Mouse (Mus musculus): ENCODE measurements around the gene D16Ertd472e. TPM values are rescaled to one million over a fixed set of nuclear protein-coding genes. Genes with fewer than 3 reads are reported as not detected.

Gene D16Ertd472e
- polyA plus RNA-seq, 1 experiment from 2014 or later = 8.9 TPM

- Histone ChIP-seq H3K9me3 (replicated peaks) (no peaks in the 10 kb centered on the region), H3K27me3 (replicated peaks) (no peaks in the 10 kb centered on the region), H3K9ac (no peak overlapping the region), H3K4me3 (no peak overlapping the region), H3K36me3 (no peaks in the 10 kb centered on the region; the same call in 1 of the 2 replicates), H3K27ac (ENCODE audit: poor library complexity, severe bottlenecking) (0 out of 2 replicates have a peak overlapping the region, but pooled peaks have one; percentile 64), H3K4me2 (no peak overlapping the region), H3K4me1 (replicated peaks) (0 out of 2 replicates have a peak, but pooled peaks cover 15% of the 10 kb centered on the region)
- no peak for ATAC-seq (ENCODE audit: insufficient number of reproducible peaks, low FRiP score)
- 73% methylated on average over 13 of the region's 13 CpGs for WGBS
Observed at GRCm38 (mm10) chr16:78564110-78564821, 12.2 kb downstream of the D16Ertd472e start.

GRCm38 (mm10) chr16:78563093-78563971 lies 13.2 kb downstream of the D16Ertd472e start:
- peak overlapping the region; percentile 64 for H3K27ac ChIP-seq (ENCODE audit: poor library complexity, severe bottlenecking)
- H3K36me3 ChIP-seq = no peaks in the 10 kb centered on the region; the same call in 1 of the 2 replicates
- peak; percentile 72 for ATAC-seq (ENCODE audit: insufficient number of reproducible peaks, low FRiP score)
- H3K9ac ChIP-seq = no peak overlapping the region
- peak overlapping the region; percentile 17; the same call in 1 of the 2 replicates for H3K4me2 ChIP-seq
- no peaks in the 10 kb centered on the region for H3K27me3 ChIP-seq (replicated peaks)
- H3K4me3 ChIP-seq = no peak overlapping the region
- H3K9me3 ChIP-seq (replicated peaks) = no peaks in the 10 kb centered on the region
- WGBS = 64% methylated on average over 15 of the region's 15 CpGs
- H3K4me1 ChIP-seq (replicated peaks) = 0 out of 2 replicates have a peak, but pooled peaks cover 15% of the 10 kb centered on the region

DNA sequence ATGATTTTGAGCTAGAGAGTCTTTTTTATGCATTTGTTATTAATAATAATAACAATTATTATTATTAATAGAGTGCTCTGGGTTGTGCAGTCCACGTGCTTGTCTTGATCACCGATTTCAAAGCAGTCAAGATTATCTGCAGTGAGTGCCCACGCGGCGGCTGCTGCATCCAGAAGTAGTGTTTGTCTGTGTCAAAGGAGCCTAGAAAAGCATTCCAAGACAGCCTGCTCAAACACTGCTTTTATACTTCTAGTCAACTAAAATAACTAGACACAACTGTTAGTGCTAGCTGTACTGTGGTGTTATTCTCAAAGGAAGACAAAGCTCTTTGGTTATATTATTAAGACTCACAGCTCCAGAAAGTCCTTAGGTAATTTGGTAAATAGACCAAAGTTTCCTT lies 15.9 kb downstream of the D16Ertd472e start:
- WGBS = 70% methylated on average over 5 of the region's 5 CpGs
- peaks cover 6% of the 10 kb centered on the region; the same call in 1 of the 2 replicates for H3K36me3 ChIP-seq
- H3K27ac ChIP-seq (ENCODE audit: poor library complexity, severe bottlenecking) = no peak overlapping the region

DNA sequence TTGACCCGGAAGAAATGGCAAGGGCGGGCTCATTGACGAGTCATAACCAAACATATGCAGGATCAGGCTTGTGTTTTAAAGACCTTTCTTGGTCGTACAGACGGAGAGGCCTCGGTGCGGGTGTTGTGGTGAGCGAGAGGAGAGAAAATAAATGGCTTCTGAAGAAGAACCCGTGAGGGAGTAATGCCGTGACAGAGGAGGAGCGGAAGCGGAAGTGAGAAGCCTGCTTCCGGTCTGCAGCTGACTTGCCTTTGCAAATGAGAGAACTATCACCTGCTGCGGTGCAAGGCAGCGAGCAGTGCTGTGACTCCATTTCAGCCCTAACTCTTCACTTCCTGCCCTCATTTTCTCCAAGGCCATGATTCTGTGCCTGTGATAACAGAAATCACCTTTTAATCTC lies 16.4 kb downstream of the D16Ertd472e start:
- H3K4me3 ChIP-seq = no peak overlapping the region
- no peak overlapping the region for H3K27ac ChIP-seq (ENCODE audit: poor library complexity, severe bottlenecking)
- WGBS = 88% methylated on average over 15 of the region's 15 CpGs
- no peak for ATAC-seq (ENCODE audit: insufficient number of reproducible peaks, low FRiP score)
- H3K9ac ChIP-seq = no peak overlapping the region
- H3K9me3 ChIP-seq (replicated peaks) = no peaks in the 10 kb centered on the region
- peaks cover 6% of the 10 kb centered on the region; the same call in 1 of the 2 replicates for H3K36me3 ChIP-seq
- 0 out of 2 replicates have a peak, but pooled peaks cover 15% of the 10 kb centered on the region for H3K4me1 ChIP-seq (replicated peaks)
- H3K4me2 ChIP-seq = no peak overlapping the region
- no peaks in the 10 kb centered on the region for H3K27me3 ChIP-seq (replicated peaks)

More for the DNA sequence above, 15.9 kb downstream of the D16Ertd472e start:
- H3K4me3 ChIP-seq = no peak overlapping the region
- ATAC-seq (ENCODE audit: insufficient number of reproducible peaks, low FRiP score) = no peak
- no peaks in the 10 kb centered on the region for H3K9me3 ChIP-seq (replicated peaks)
- 0 out of 2 replicates have a peak, but pooled peaks cover 15% of the 10 kb centered on the region for H3K4me1 ChIP-seq (replicated peaks)
- no peak overlapping the region for H3K9ac ChIP-seq
- H3K4me2 ChIP-seq = no peak overlapping the region
- no peaks in the 10 kb centered on the region for H3K27me3 ChIP-seq (replicated peaks)

DNA sequence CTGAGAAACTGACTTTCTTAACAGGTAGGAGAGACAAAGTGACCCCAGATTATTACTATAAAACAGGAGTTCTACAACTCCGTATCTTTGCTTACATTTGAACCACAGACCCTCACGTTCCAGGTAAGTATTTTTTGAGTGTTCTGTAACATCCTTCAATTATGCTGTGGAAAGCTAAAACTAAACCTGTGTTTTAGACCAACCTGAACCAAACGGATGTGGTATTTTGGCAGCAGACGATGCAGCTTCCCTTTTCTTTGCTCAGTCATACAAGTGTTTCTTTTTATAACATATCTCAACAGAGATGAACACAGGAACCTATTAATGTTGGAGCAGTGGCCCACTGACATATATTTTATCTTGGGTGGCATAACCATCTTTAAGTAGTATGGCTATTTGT lies 18.9 kb downstream of the D16Ertd472e start:
- no peaks in the 10 kb centered on the region for H3K4me1 ChIP-seq (replicated peaks)
- H3K4me2 ChIP-seq = no peak overlapping the region
- 85% methylated on average over 4 of the region's 4 CpGs for WGBS
- no peak overlapping the region for H3K27ac ChIP-seq (ENCODE audit: poor library complexity, severe bottlenecking)
- ATAC-seq (ENCODE audit: insufficient number of reproducible peaks, low FRiP score) = no peak
- H3K9me3 ChIP-seq (replicated peaks) = no peaks in the 10 kb centered on the region
- H3K27me3 ChIP-seq (replicated peaks) = no peaks in the 10 kb centered on the region
- no peak overlapping the region for H3K4me3 ChIP-seq
- H3K9ac ChIP-seq = no peak overlapping the region
- H3K36me3 ChIP-seq = peaks cover 6% of the 10 kb centered on the region; the same call in 1 of the 2 replicates

DNA sequence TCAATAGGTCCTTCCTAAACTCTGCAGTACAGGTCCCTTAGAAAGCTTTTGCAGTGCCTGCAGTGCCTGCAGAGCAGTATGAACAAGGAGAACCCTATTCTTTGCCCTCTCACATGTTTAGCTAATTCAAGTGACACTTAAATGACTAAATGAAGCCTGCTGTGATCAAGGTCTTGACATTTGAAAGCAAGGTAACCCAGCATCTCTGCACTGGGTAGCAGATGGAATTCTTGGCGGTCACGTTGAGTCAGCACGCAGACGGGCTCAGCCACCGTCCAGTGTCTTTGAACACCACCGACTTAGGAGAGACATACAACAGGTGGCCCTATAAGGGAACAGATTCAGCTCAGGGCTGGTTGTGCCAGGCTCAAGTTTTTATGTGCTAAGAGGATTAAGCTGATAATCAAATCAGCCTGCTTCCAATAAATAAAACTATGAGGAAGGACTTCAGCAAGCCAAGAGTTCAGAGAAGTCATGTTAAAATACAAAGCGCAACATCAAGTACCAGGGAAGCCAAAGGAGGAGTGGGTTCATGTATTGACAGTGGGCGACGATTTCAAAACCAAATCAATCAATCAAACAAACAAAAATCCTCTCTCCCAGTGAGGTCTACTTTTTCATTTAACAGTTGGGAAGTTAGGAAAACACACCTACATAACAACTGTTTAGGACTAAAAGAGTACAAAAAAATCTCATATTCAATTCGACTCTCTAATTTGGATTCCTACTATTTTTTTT lies 21.4 kb downstream of the D16Ertd472e start:
- H3K27ac ChIP-seq (ENCODE audit: poor library complexity, severe bottlenecking) = no peak overlapping the region
- whole genome bisulfite sequencing = 83% methylated on average over 10 of the region's 10 CpGs
- no peaks in the 10 kb centered on the region for H3K27me3 ChIP-seq (replicated peaks)
- H3K9ac ChIP-seq = no peak overlapping the region
- H3K4me2 ChIP-seq = no peak overlapping the region
- H3K36me3 ChIP-seq = peaks cover 6% of the 10 kb centered on the region; the same call in 1 of the 2 replicates
- ATAC-seq (ENCODE audit: insufficient number of reproducible peaks, low FRiP score) = no peak
- no peaks in the 10 kb centered on the region for H3K4me1 ChIP-seq (replicated peaks)
- no peak overlapping the region for H3K4me3 ChIP-seq
- no peaks in the 10 kb centered on the region for H3K9me3 ChIP-seq (replicated peaks)

GRCm38 (mm10) chr16:78547367-78547766 lies 29.1 kb downstream of the D16Ertd472e start:
- no peaks in the 10 kb centered on the region for H3K4me1 ChIP-seq (replicated peaks)
- H3K9ac ChIP-seq = no peak overlapping the region
- no peak overlapping the region for H3K4me2 ChIP-seq
- no peak overlapping the region for H3K27ac ChIP-seq (ENCODE audit: poor library complexity, severe bottlenecking)
- WGBS = 88% methylated on average over 10 of the region's 10 CpGs
- peaks cover 23% of the 10 kb centered on the region for H3K36me3 ChIP-seq
- no peak overlapping the region for H3K4me3 ChIP-seq
- no peak for ATAC-seq (ENCODE audit: insufficient number of reproducible peaks, low FRiP score)
- no peaks in the 10 kb centered on the region for H3K27me3 ChIP-seq (replicated peaks)
- H3K9me3 ChIP-seq (replicated peaks) = no peaks in the 10 kb centered on the region

DNA sequence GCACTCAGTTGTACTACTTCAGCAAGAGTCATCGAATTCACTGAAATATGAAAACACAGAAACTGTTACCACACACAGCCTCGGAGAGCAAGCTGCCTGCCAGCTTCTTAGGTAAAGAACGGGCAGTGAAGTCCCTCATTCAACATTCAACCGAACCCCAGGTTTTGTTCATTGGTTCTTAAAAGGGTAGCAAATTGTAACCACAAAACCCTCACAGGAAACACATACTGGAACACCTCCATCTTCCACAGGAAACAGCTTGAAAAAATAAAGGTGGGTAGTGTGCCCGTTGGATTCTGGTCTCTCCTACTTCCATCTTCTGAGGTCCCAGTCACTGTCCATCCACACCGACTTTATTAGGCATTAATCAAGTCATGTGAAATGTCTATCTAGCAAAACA lies 30.0 kb downstream of the D16Ertd472e start:
- H3K4me3 ChIP-seq = no peak overlapping the region
- no peak for ATAC-seq (ENCODE audit: insufficient number of reproducible peaks, low FRiP score)
- H3K9ac ChIP-seq = no peak overlapping the region
- no peak overlapping the region for H3K4me2 ChIP-seq
- H3K4me1 ChIP-seq (replicated peaks) = no peaks in the 10 kb centered on the region
- 88% methylated on average over 6 of the region's 6 CpGs for WGBS
- no peaks in the 10 kb centered on the region for H3K9me3 ChIP-seq (replicated peaks)
- no peak overlapping the region for H3K27ac ChIP-seq (ENCODE audit: poor library complexity, severe bottlenecking)
- peaks cover 23% of the 10 kb centered on the region for H3K36me3 ChIP-seq
- H3K27me3 ChIP-seq (replicated peaks) = no peaks in the 10 kb centered on the region

DNA sequence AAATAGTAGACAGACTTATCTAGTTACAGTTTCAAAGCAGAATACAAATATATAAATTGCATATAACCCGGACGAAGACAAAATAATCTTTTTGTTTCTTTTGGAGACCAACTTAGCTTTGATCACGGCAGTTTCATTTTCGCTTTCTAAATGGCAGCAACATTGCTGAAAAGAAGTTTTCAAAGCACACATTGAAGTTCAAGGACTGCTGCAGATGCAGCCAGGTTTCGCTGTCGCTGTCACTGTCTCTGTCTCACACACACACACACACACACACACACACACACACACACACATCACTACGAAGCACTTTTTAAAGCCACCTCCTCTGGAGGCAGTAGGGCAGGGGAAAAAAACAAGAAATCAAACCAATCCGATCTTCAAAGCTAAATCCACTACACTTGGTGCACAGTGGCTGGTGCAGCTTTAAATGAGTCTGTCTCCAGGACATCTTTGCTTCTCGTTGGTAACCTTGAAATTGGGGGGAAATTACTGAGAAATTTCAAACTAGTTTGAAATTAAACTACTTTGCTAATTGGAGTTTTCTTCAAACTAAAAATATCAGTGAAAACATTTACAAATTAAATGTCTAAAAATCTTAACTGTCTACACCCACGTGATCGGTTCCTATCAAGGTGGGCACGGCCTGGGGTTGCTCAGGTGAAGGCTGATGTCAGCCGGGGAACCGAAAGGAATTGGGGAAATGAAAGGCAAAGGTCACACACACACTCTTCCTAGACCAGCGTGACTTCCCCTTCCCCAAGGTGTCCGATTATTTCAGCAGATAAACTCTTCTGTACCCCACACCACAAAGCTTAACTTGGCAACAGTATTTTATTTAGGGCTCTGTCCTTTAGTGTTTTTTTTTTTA lies 35.9 kb downstream of the D16Ertd472e start:
- 79% methylated on average over 16 of the region's 16 CpGs for WGBS
- no peak overlapping the region for H3K4me3 ChIP-seq
- H3K27me3 ChIP-seq (replicated peaks) = no peaks in the 10 kb centered on the region
- ATAC-seq (ENCODE audit: insufficient number of reproducible peaks, low FRiP score) = no peak
- H3K9ac ChIP-seq = no peak overlapping the region
- H3K4me1 ChIP-seq (replicated peaks) = no peaks in the 10 kb centered on the region
- H3K36me3 ChIP-seq = peaks cover 8% of the 10 kb centered on the region
- H3K9me3 ChIP-seq (replicated peaks) = no peaks in the 10 kb centered on the region
- H3K27ac ChIP-seq (ENCODE audit: poor library complexity, severe bottlenecking) = no peak overlapping the region
- H3K4me2 ChIP-seq = no peak overlapping the region

- no peaks in the 10 kb centered on the region for H3K27me3 ChIP-seq (replicated peaks)
- H3K4me2 ChIP-seq = no peak overlapping the region
- no peak overlapping the region for H3K4me3 ChIP-seq
- H3K9me3 ChIP-seq (replicated peaks) = no peaks in the 10 kb centered on the region
- no peaks in the 10 kb centered on the region for H3K36me3 ChIP-seq
- no peak overlapping the region for H3K27ac ChIP-seq (ENCODE audit: poor library complexity, severe bottlenecking)
- ATAC-seq (ENCODE audit: insufficient number of reproducible peaks, low FRiP score) = no peak
- WGBS = 81% methylated on average over 8 of the region's 8 CpGs
- no peak overlapping the region for H3K9ac ChIP-seq
- H3K4me1 ChIP-seq (replicated peaks) = no peaks in the 10 kb centered on the region; the same call in 1 of the 2 replicates
Observed at GRCm38 (mm10) chr16:78537798-78538422, 38.6 kb downstream of the D16Ertd472e start.

Measured in heart, embryonic 12.5 days (tissue).